Mouse (Mus musculus) bone marrow macrophage, adult 2 months (primary cell): ENCODE measurements around the gene Tnrc18. TPM values are rescaled to one million over a fixed set of nuclear protein-coding genes. Genes with fewer than 3 reads are reported as not detected.

Source experiments
- H3K27ac ChIP-seq: 2 replicates; pipeline ENCODE4 v1.5.1; 2012; ENCODE audit warnings: low read depth, low read length; ENCODE audit not compliant: insufficient read depth
- H3K4me1 ChIP-seq: 2 replicates; pipeline ENCODE4 v1.6.1; 2012; ENCODE audit warnings: low read length; ENCODE audit not compliant: control insufficient read depth, insufficient read depth
- H3K4me3 ChIP-seq: 2 replicates; pipeline ENCODE4 v1.5.1; 2012; ENCODE audit warnings: mild to moderate bottlenecking, low read length, moderate library complexity; ENCODE audit not compliant: insufficient read depth
- CTCF ChIP-seq: IDR thresholded peaks from 2 replicates; pipeline ENCODE4 v1.5.1; 2012; ENCODE audit warnings: low read depth, mild to moderate bottlenecking, low read length, moderate library complexity
- POLR2A ChIP-seq: IDR thresholded peaks from 2 replicates; pipeline ENCODE4 v1.6.1; 2012; ENCODE audit warnings: mild to moderate bottlenecking, low read depth, low read length, borderline replicate concordance
- polyA plus RNA-seq: library from polyadenylated mRNA; stranded (reverse); fragments of >200 nt; gene quantifications from 2 replicates; pipeline ENCODE4 v1.2.4, GENCODE M21; 2012; ENCODE audit not compliant: missing spikeins, insufficient read depth, insufficient read length

The Tnrc18 gene
- polyA plus RNA-seq, 1 experiment, result 64.5 TPM

GRCm38 (mm10) chr5:142778871-142779270 is 38.6 kb downstream of the Tnrc18 start:
- peaks cover 15% of the 10 kb centered on the region; the same call in 1 of the 2 replicates for H3K4me1 ChIP-seq
- no peak overlapping the region for H3K4me3 ChIP-seq
- H3K27ac ChIP-seq, result no peak overlapping the region
- TF ChIP-seq POLR2A (no peak), CTCF (no peak)

- no peak overlapping the region for H3K4me3 ChIP-seq
- peaks cover 12% of the 10 kb centered on the region; the same call in 1 of the 2 replicates for H3K4me1 ChIP-seq
- H3K27ac ChIP-seq, result no peak overlapping the region
- TF ChIP-seq POLR2A (no peak), CTCF (no peak)
These were observed 39.3 kb downstream of the Tnrc18 start for GRCm38 (mm10) chr5:142778135-142778534.

DNA sequence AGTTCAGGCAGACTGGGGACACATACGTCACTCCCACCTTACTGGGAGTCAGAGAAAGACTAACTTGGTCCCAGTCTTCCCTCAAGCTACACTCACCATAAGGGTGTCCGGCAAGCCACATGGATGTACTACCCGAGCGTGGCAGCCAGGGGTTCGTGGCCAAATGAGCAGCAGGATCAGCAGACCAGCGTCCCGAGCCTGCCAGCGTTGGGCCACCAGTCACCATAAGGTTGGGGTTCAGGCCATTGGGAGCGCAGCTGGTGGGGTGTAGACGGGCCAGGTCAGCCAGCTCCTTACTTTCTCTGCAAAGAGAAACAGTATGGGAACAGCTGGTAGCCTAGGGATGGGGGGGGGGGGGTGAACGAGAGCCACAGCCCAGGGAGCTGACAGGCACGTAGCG is 41.4 kb downstream of the Tnrc18 start:
- no peak overlapping the region for H3K4me3 ChIP-seq
- TF ChIP-seq CTCF (no peak), POLR2A (no peak)

GRCm38 (mm10) chr5:142774771-142775170 is 42.7 kb downstream of the Tnrc18 start:
- TF ChIP-seq CTCF (no peak), POLR2A (no peak)
- H3K4me3 ChIP-seq, result no peak overlapping the region
- H3K4me1 ChIP-seq, result no peaks in the 10 kb centered on the region
- H3K27ac ChIP-seq, result no peak overlapping the region

More for the DNA sequence above, 41.4 kb downstream of the Tnrc18 start:
- H3K4me1 ChIP-seq, result peaks cover 2% of the 10 kb centered on the region; the same call in 1 of the 2 replicates
- no peak overlapping the region for H3K27ac ChIP-seq

GRCm38 (mm10) chr5:142771964-142772363 is 45.5 kb downstream of the Tnrc18 start:
- H3K4me3 ChIP-seq, result no peak overlapping the region
- H3K27ac ChIP-seq, result no peak overlapping the region
- H3K4me1 ChIP-seq, result no peaks in the 10 kb centered on the region
- TF ChIP-seq POLR2A (no peak), CTCF (no peak)

GRCm38 (mm10) chr5:142771034-142771433 is 46.4 kb downstream of the Tnrc18 start:
- Histone ChIP-seq H3K4me3 (no peak overlapping the region), H3K4me1 (no peaks in the 10 kb centered on the region), H3K27ac (no peak overlapping the region)
- no peak for TF ChIP-seq CTCF
- no peak for TF ChIP-seq POLR2A

GRCm38 (mm10) chr5:142769641-142770040 is 47.8 kb downstream of the Tnrc18 start:
- Histone ChIP-seq H3K4me3 (no peak overlapping the region), H3K4me1 (peaks cover under 1% of the 10 kb centered on the region; the same call in 1 of the 2 replicates), H3K27ac (no peak overlapping the region)
- no peak for TF ChIP-seq POLR2A
- no peak for TF ChIP-seq CTCF

DNA sequence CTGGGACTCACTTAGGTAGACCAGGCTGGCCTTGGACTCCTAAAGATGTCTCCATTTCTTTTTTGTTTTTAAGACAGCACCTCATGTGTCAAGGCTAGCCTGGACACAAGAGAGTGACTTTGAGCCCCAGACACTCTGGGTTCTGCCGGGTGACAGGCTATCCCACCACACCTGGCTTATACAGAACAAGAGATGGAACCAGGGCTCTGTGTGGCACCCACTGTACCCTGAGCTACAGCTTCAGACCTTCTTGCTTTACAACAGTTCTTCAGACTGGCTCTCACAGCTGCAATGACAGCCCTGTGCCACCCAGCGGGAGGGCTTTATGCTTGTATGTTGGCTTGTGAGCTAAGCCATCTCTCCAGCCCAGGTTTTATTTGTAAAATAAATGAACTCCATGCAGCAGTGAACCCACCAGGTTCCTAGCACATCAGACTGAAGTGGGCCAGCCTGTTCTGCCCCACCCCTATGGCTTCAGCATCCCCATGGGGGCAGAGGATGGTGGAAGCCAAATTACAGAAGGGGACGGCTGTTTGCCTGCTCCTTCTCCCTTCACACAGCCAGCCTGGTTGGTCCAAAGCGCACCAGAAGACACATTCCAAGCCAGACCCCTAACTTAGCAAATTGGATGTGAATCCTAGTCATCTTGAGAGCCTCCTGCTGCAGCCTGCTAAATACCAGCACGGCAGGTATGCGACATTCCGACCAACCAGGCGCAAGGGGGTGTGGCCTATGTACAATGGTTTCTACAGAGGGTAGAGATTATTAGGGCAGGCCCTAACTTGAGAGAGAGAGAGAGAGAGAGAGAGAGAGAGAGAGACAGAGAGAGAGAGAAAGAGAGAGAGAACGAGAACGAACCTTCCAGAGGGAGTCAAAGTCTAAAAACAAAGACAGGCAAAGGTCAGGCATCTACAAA is 48.9 kb downstream of the Tnrc18 start:
- no peak overlapping the region for H3K4me3 ChIP-seq
- H3K4me1 ChIP-seq, result peaks cover 6% of the 10 kb centered on the region
- no peak overlapping the region for H3K27ac ChIP-seq
- TF ChIP-seq POLR2A (no peak), CTCF (no peak)

GRCm38 (mm10) chr5:142767937-142768336 is 49.5 kb downstream of the Tnrc18 start:
- no peak for TF ChIP-seq POLR2A
- peak; percentile 37; the same call in 1 of the 2 replicates for TF ChIP-seq CTCF
- peaks cover 6% of the 10 kb centered on the region for H3K4me1 ChIP-seq
- no peak overlapping the region for H3K4me3 ChIP-seq
- no peak overlapping the region for H3K27ac ChIP-seq

DNA sequence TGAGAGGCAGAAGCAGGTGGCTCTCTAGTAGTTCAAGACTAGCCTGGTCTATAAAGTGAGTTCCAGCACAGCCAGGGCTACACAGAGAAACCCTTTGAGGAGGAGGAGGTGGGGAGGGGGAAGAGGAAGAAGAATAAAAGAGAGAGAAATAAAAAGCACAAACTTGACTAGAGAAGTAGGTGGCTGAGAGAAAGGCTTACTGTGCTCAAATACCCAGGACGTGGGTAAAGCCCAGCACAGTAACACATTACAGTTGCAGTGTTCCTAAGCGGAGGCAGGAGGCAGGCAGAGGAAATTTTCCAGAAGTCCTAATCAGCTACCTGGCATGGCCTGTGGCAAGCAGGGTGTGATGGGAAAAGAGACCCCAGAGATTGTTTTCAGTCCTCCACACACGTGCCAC is 50.8 kb downstream of the Tnrc18 start:
- no peak overlapping the region for H3K4me3 ChIP-seq
- H3K27ac ChIP-seq, result no peak overlapping the region
- peaks cover 6% of the 10 kb centered on the region for H3K4me1 ChIP-seq
- TF ChIP-seq CTCF, result no peak
- TF ChIP-seq POLR2A, result no peak
